Mouse (Mus musculus): ENCODE measurements around the gene Ckb. TPM values are rescaled to one million over a fixed set of nuclear protein-coding genes. Genes with fewer than 3 reads are reported as not detected.

The Ckb gene
- 3.2 and 3.7 TPM in 2 replicates for total RNA-seq (2012; rRNA removed)
- total RNA-seq (2014; rRNA removed) = not detected in 2 replicates
- polyA plus RNA-seq (2012; ENCODE audit: insufficient read length, low read depth) = 0.27 and 0.54 TPM in 2 replicates

- Histone ChIP-seq H3K27me3 (replicated peaks) (no peaks in the 10 kb centered on the region), H3K36me3 (replicated peaks in 1 of 2; ENCODE audit: control insufficient read depth in 1 of 2, insufficient read depth in 1 of 2, low read length in 1 of 2) (no peaks in the 10 kb centered on the region), H3K4me1 (ENCODE audit: control insufficient read depth in 1 of 2, insufficient read depth in 2 of 2) (peaks cover 20 to 61% of the 10 kb centered on the region in 2 experiments), H3K9ac (ENCODE audit: insufficient read depth, low read depth) (no peak within 1 kb of the TSS), H3K4me3 (replicated peaks in 1 of 3; ENCODE audit: low read depth in 2 of 3, low read length in 2 of 3, poor library complexity in 1 of 3) (no peak within 1 kb of the TSS), H3K79me2 (replicated peaks; ENCODE audit: control insufficient read depth, extremely low read depth, insufficient read depth, poor library complexity, severe bottlenecking) (no peaks in the 10 kb centered on the region), H3K27ac (ENCODE audit: insufficient read depth, low read depth) (no peak within 1 kb of the TSS), H3K4me2 (ENCODE audit: insufficient read depth, low read depth, poor library complexity, severe bottlenecking) (no peak within 1 kb of the TSS), H3K9me3 (replicated peaks; ENCODE audit: low read length) (peaks cover 11% of the 10 kb centered on the region)
- no peak for TF ChIP-seq NRF1 (IDR thresholded peaks at IDR 0.05; ENCODE audit: low read depth, low read length)
- TF ChIP-seq POLR2AphosphoS2 (IDR thresholded peaks at IDR 0.05; ENCODE audit: low read depth, low read length) = no peak
- TF ChIP-seq JUN (IDR thresholded peaks at IDR 0.05; ENCODE audit: insufficient read depth, low read depth, low read length) = no peak
- no peak for TF ChIP-seq E2F4 (IDR thresholded peaks at IDR 0.05; ENCODE audit: insufficient replicate concordance, low read depth, low read length)
- no peak for TF ChIP-seq HCFC1 (IDR thresholded peaks at IDR 0.05; ENCODE audit: low read depth, low read length)
- no peak for TF ChIP-seq NELFE (IDR thresholded peaks at IDR 0.05; ENCODE audit: low read depth, low read length)
- no peak for TF ChIP-seq RAD21 (IDR thresholded peaks at IDR 0.05; ENCODE audit: low read depth, low read length)
- TF ChIP-seq BHLHE40 (IDR thresholded peaks at IDR 0.05; ENCODE audit: low read depth, low read length) = no peak
- no peak for TF ChIP-seq CTCF (conservative IDR thresholded peaks at IDR 0.05 in 1 of 2, IDR thresholded peaks at IDR 0.05 in 1 of 2; ENCODE audit: low read depth in 2 of 2, low read length in 2 of 2)
- no peak for TF ChIP-seq PAX5 (IDR thresholded peaks at IDR 0.05; ENCODE audit: low read length)
- no peak for TF ChIP-seq USF1 (IDR thresholded peaks at IDR 0.05; ENCODE audit: low read depth, low read length)
- TF ChIP-seq SIN3A (IDR thresholded peaks at IDR 0.05; ENCODE audit: low read length) = no peak
- no peak for TF ChIP-seq USF2 (conservative IDR thresholded peaks at IDR 0.05; ENCODE audit: low read depth, low read length)
- no peak for TF ChIP-seq POLR2A (IDR thresholded peaks at IDR 0.05; ENCODE audit: low read depth, low read length)
- in situ Hi-C loops (cut with MboI; ENCODE audit: low pct_ligation_motif_present, low pct_unique_long_range_greater_than_20kb, low sequenced_read_pairs) = no loop called here
- dilution Hi-C loops (cut with MboI; ENCODE audit: extremely low pct_ligation_motif_present, extremely low pct_unique_long_range_greater_than_20kb, low sequenced_read_pairs) = no loop called here
- DNase-seq (ENCODE audit: extremely low read depth) = no peak
These were observed at the start of gene Ckb for GRCm38 (mm10) chr12:111672176-111672575. TSS of gene Ckb (minus strand) at chr12:111672338.

- Histone ChIP-seq H3K9me3 (replicated peaks; ENCODE audit: low read length) (no peaks in the 10 kb centered on the region), H3K79me2 (replicated peaks; ENCODE audit: control insufficient read depth, extremely low read depth, insufficient read depth, poor library complexity, severe bottlenecking) (no peaks in the 10 kb centered on the region; the same call in 1 of the 2 replicates), H3K36me3 (replicated peaks in 1 of 2; ENCODE audit: control insufficient read depth in 1 of 2, insufficient read depth in 1 of 2, low read length in 1 of 2) (peaks cover 12 to 57% of the 10 kb centered on the region in 2 experiments), H3K27ac (ENCODE audit: insufficient read depth, low read depth) (no peak overlapping the region), H3K27me3 (replicated peaks) (no peaks in the 10 kb centered on the region), H3K4me2 (ENCODE audit: insufficient read depth, low read depth, poor library complexity, severe bottlenecking) (no peak overlapping the region), H3K9ac (ENCODE audit: insufficient read depth, low read depth) (no peak overlapping the region), H3K4me1 (ENCODE audit: control insufficient read depth in 1 of 2, insufficient read depth in 2 of 2) (peaks cover 0 to 8% of the 10 kb centered on the region in 2 experiments; a peak in 2 of 4 replicates), H3K4me3 (replicated peaks in 1 of 3; ENCODE audit: low read depth in 2 of 3, low read length in 2 of 3, poor library complexity in 1 of 3) (no peak overlapping the region)
- TF ChIP-seq TBP (conservative IDR thresholded peaks at IDR 0.05; ENCODE audit: low read depth, low read length) (no peak), EP300 (IDR thresholded peaks at IDR 0.05; ENCODE audit: low read length) (no peak), MAZ (IDR thresholded peaks at IDR 0.05; ENCODE audit: low read depth, low read length) (no peak), JUN (IDR thresholded peaks at IDR 0.05; ENCODE audit: insufficient read depth, low read depth, low read length) (no peak), MXI1 (IDR thresholded peaks at IDR 0.05; ENCODE audit: low read depth, low read length) (no peak), GABPA (IDR thresholded peaks at IDR 0.05; ENCODE audit: insufficient replicate concordance, low read depth, low read length) (no peak), HCFC1 (IDR thresholded peaks at IDR 0.05; ENCODE audit: low read depth, low read length) (no peak), ZNF384 (IDR thresholded peaks at IDR 0.05; ENCODE audit: low read depth, low read length) (no peak), SIN3A (IDR thresholded peaks at IDR 0.05; ENCODE audit: low read length) (no peak), CHD1 (IDR thresholded peaks at IDR 0.05; ENCODE audit: low read depth, low read length) (no peak), NRF1 (IDR thresholded peaks at IDR 0.05; ENCODE audit: low read depth, low read length) (no peak)
- dilution Hi-C loops (cut with MboI; ENCODE audit: extremely low pct_ligation_motif_present, extremely low pct_unique_long_range_greater_than_20kb, low sequenced_read_pairs) = no loop called here
- in situ Hi-C loops (cut with MboI; ENCODE audit: low pct_ligation_motif_present, low pct_unique_long_range_greater_than_20kb, low sequenced_read_pairs) = no loop called here
- DNase-seq (ENCODE audit: extremely low read depth) = no peak
These were observed 48.1 kb upstream of the Ckb start for GRCm38 (mm10) chr12:111720222-111720621.

All from CH12.LX (cell line).